Mouse (Mus musculus) forebrain, embryonic 15.5 days (tissue): Measurements from ENCODE around the gene Ptpn3. TPM values are rescaled to one million over a fixed set of nuclear protein-coding genes. Genes with fewer than 3 reads are reported as not detected.

Experiments used
- ATAC-seq: fragments of 200-750 bp; cut with Nextera tagmentation; replicated peaks from 2 replicates; pipeline ENCODE4 v1.8.0; 2017; ENCODE audit warnings: mild to moderate bottlenecking, moderate TSS enrichment, moderate library complexity
- H3K27ac ChIP-seq: fragments of 300-500 bp; sonication (generic); replicated peaks from 2 replicates; pipeline ENCODE4 v1.5.1; 2015; ENCODE audit warnings: mild to moderate bottlenecking, inconsistent platforms
- H3K27me3 ChIP-seq: fragments of 300-500 bp; sonication (generic); 2 replicates; pipeline ENCODE4 v1.6.1; 2015; ENCODE audit warnings: inconsistent platforms
- H3K36me3 ChIP-seq: fragments of 300-500 bp; sonication (generic); 2 replicates; pipeline ENCODE4 v1.6.1; 2015; ENCODE audit warnings: mild to moderate bottlenecking, inconsistent platforms
- H3K4me1 ChIP-seq: fragments of 300-500 bp; sonication (generic); 2 replicates; pipeline ENCODE4 v1.6.1; 2015; ENCODE audit warnings: inconsistent platforms
- H3K4me2 ChIP-seq: fragments of 300-500 bp; sonication (generic); replicated peaks from 2 replicates; pipeline ENCODE4 v1.6.1; 2015; ENCODE audit warnings: mild to moderate bottlenecking, inconsistent platforms
- H3K4me3 ChIP-seq: fragments of 300-500 bp; sonication (generic); 2 replicates; pipeline ENCODE4 v1.5.1; 2015; ENCODE audit warnings: mild to moderate bottlenecking, inconsistent platforms
- H3K9ac ChIP-seq: fragments of 300-500 bp; sonication (generic); replicated peaks from 2 replicates; pipeline ENCODE4 v1.6.1; 2015; ENCODE audit warnings: mild to moderate bottlenecking, inconsistent platforms
- H3K9me3 ChIP-seq: fragments of 300-500 bp; sonication (generic); 2 replicates; pipeline ENCODE4 v1.6.1; 2016; ENCODE audit warnings: inconsistent platforms
- WGBS: fragments of 180-500 bp; shearing (Covaris S2); methylation state at CpG from one replicate; pipeline ENCODE4 v1.1.7; 2015; ENCODE audit warnings: mixed read lengths; 5-methylcytosine and 5-hydroxymethylcytosine counted together
- polyA plus RNA-seq: library from polyadenylated mRNA; unstranded; fragments of >200 nt; fragmentation: Nextera tagmentation; extraction: Ambion mirVana; gene quantifications from 2 replicates; pipeline ENCODE4 v1.2.1, GENCODE M21; 2015

Ptpn3 gene
- 1.3 and 1.5 TPM in 2 replicates for polyA plus RNA-seq

DNA sequence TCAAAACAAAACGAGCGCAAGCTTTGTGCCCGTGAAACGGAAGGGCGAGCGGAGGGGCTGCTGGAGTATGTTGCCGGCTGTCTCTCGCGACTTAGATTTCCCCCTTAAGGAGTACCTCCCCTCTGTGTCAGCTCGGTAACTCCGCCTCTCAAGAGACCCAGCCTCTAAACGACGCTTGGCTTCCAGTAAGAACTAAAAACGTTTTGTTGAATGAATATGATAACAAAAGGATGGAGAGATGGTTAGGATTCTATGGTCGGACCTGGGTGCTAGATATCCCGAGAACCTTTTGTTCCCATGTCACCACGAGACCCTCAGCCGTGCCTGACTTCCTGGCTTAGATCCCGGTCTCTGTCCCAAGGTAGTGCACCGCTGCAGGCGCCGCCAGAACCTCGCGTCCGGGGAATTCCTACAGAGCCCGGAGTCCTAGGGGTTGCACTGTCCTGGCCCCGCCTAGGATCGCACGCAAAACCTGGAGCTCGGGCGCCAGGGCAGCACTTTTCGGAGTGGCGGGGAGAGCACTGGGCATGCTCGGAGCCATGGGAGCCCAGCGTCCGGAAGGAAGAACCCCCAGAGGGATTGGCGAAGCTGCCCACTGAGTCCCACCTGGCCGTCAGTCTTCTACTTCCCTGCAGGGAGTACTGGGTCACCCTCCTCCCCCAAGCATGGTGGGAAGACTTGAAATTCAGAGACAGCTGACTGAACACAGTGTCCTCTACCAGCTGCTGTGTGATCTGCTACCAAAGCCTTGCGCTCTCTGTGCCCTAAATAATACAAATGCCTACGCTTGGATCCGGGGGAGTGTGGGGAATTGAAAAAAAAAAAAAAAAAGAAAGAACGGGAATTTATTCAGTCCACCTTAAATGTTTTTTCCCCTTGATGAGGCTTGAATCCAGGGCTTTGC, at the start of gene Ptpn3:
Gene Ptpn3, minus strand, starts transcription at position 428 of the 904 bp plus-strand sequence.
- H3K9me3 ChIP-seq: no peaks in the 10 kb centered on the region
- ATAC-seq: peak; percentile 90
- no peaks in the 10 kb centered on the region for H3K36me3 ChIP-seq
- peak within 1 kb of the TSS; percentile 66 for H3K9ac ChIP-seq
- peak within 1 kb of the TSS; percentile 98 for H3K4me2 ChIP-seq
- H3K27ac ChIP-seq: peak within 1 kb of the TSS; percentile 79
- H3K4me3 ChIP-seq: peak within 1 kb of the TSS; percentile 68
- peaks cover 40% of the 10 kb centered on the region; the same call in 1 of the 2 replicates for H3K27me3 ChIP-seq
- peaks cover 33% of the 10 kb centered on the region for H3K4me1 ChIP-seq
- under 1% methylated on average over 42 of the region's 42 CpGs for WGBS

DNA sequence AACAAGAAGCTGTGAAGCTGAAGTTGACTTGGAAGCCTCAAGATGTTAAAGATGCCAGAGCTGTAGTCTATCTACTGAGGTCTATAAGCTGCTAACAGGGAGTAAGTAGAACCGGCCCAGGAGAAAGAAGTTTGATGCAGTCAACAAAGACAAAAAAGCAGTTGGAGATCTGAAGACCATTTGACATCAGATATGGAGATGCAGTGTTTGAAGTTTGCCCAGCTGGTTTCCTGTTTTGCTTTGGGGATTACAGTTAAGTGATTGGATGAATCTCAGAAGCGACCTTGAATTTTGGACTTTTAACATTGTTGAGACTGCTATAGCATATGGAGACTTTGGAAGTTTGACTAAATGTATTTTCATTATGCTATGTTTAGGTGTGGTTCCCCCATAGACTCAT, 48.9 kb upstream of the Ptpn3 start:
- 97% methylated on average over 2 of the region's 2 CpGs for WGBS
- ATAC-seq: no peak
- no peak overlapping the region for H3K4me2 ChIP-seq

DNA sequence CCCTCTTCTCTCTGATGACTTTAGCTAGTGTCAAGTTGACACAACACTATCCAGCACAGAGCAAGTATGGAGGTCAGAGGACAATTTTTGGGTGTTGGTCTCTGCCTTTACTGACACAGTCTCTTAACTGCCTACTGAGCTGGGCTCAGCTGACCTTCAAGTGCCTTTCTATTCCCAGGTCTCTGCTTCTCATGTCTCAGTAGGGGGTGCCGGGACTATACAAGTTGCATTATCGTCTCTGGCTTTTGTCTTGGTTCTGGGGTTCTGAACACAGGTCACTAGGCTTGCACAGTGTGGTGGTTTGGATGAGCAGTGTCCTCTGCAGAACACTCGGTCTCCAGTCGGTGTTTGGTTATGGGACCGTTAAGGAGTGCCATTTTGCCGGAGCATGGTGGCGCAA, 42.4 kb upstream of the Ptpn3 start:
- no peak overlapping the region for H3K4me3 ChIP-seq
- 91% methylated on average over 7 of the region's 7 CpGs for WGBS
- ATAC-seq: no peak
- no peak overlapping the region for H3K4me2 ChIP-seq
- no peaks in the 10 kb centered on the region for H3K27me3 ChIP-seq
- H3K4me1 ChIP-seq: no peaks in the 10 kb centered on the region
- no peak overlapping the region for H3K9ac ChIP-seq
- no peak overlapping the region for H3K27ac ChIP-seq
- H3K36me3 ChIP-seq: no peaks in the 10 kb centered on the region
- no peaks in the 10 kb centered on the region for H3K9me3 ChIP-seq

More for the DNA sequence above, 48.9 kb upstream of the Ptpn3 start:
- no peaks in the 10 kb centered on the region for H3K4me1 ChIP-seq
- H3K27me3 ChIP-seq: no peaks in the 10 kb centered on the region
- no peak overlapping the region for H3K4me3 ChIP-seq
- no peaks in the 10 kb centered on the region for H3K36me3 ChIP-seq
- no peaks in the 10 kb centered on the region for H3K9me3 ChIP-seq
- H3K27ac ChIP-seq: no peak overlapping the region
- H3K9ac ChIP-seq: no peak overlapping the region

DNA sequence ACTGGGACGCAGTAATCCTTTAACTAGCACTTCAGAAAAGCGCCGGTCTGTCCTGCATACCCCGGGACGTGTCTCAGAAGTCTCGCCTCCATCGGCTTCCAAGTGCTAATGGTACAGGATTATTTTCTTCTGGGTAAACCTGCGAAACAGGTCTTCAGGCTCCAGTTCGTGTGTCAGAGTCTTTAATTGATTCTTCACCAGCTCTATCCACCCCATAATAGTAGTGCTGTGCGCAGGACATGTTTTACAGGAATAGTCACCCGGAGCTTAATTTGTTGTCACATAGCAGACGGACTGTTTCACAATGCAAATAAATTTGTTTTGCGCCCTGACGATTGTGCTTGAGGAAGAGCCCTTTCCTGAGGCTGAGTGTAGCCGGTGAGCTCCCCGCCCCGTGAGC, 37.3 kb upstream of the Ptpn3 start:
- 90% methylated on average over 17 of the region's 17 CpGs for WGBS
- no peak overlapping the region for H3K9ac ChIP-seq
- ATAC-seq: no peak

DNA sequence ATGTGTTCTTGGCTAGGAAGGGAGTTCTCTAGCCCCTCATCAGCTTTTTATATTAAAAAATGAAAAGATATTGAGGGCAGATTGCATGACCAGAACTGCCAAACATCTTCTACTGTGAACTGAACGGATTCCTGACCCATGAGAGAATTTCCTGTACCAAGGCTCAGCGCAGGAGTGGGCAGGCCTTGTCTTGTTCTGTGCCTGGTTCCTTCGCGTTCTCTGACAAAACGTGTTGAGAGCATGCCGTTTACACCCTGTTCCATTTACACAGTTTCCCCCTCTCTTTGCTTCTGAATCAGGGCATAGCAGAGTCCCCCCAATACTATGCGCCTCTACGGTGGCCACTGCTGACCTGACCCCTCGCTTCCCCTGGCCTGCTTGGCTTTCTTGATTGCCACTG, 36.4 kb upstream of the Ptpn3 start:
- Histone ChIP-seq H3K36me3 (no peaks in the 10 kb centered on the region), H3K9me3 (no peaks in the 10 kb centered on the region), H3K4me2 (no peak overlapping the region), H3K4me1 (no peaks in the 10 kb centered on the region), H3K27me3 (no peaks in the 10 kb centered on the region), H3K9ac (no peak overlapping the region), H3K27ac (no peak overlapping the region), H3K4me3 (no peak overlapping the region)
- no peak for ATAC-seq
- 91% methylated on average over 9 of the region's 9 CpGs for WGBS

More for the DNA sequence above, 37.3 kb upstream of the Ptpn3 start:
- no peaks in the 10 kb centered on the region for H3K36me3 ChIP-seq
- no peaks in the 10 kb centered on the region for H3K27me3 ChIP-seq
- no peak overlapping the region for H3K4me2 ChIP-seq
- no peak overlapping the region for H3K4me3 ChIP-seq
- H3K27ac ChIP-seq: no peak overlapping the region
- H3K4me1 ChIP-seq: no peaks in the 10 kb centered on the region
- no peaks in the 10 kb centered on the region for H3K9me3 ChIP-seq

DNA sequence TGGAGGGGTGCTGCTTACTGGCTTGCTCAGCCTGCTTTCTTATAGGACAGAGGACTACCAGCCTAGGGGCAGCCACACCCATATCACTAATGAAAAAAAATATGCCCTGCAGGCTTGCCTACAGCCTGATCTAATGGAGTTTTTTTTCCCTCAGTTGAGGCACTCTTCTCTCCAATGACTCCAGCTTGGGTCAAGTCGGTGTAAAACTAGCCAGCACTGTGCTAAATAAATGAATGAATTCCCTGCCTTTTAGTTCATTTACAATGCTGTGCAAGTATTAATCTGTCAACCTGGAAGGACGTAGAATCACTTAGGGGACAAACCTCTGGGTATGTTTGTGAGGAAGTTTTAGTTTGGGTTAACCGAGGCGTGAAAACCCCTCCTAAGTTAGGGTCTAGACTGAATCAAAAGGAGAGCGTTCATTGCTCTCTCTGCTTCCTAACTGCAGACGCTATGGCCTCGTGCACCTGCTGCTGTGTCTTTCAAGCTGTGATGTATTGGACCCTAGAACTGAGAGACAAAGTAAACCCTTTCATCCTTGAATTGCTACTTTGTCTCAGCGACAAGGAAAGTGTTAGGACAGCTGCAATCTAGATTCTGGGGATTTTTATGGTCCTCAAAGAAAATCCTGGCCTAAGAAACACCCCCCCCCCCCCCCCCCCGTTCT, 33.5 kb upstream of the Ptpn3 start:
- 32% methylated on average over 9 of the region's 9 CpGs for WGBS
- Histone ChIP-seq H3K4me3 (no peak overlapping the region), H3K4me2 (no peak overlapping the region), H3K27ac (no peak overlapping the region), H3K9ac (no peak overlapping the region), H3K9me3 (no peaks in the 10 kb centered on the region), H3K27me3 (no peaks in the 10 kb centered on the region), H3K4me1 (no peaks in the 10 kb centered on the region), H3K36me3 (no peaks in the 10 kb centered on the region)
- ATAC-seq: no peak

DNA sequence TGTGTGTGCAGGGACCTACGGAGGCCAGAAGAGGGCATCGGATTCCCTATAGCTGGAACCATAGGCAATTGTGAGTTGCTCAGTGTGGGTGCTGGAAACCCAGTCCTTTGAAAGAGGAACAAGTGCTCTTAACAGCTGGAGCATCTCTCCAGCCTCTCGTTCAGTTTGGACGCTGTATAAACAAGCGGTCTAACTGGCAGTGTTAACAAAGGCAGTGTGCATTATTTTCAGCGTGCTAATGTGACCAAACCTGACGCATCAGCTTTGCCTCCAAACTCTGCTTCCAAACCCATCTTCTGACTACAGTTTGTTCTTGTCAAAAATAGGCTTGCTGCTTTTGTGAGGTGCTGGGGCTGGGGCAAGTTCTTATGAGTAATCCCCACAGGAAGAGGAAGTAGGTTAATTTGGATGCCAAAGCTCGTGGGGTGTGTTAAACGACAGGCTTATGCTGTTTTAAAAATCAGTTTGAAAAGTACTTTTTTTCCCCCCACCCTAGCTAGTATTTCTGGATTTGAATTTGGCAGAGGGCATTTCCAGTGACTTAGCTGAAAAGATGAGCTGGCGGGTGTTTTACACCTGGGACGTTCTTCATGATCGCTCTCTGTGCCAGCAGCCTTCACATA, 32.4 kb upstream of the Ptpn3 start:
- Histone ChIP-seq H3K27ac (no peak overlapping the region), H3K36me3 (no peaks in the 10 kb centered on the region), H3K4me2 (no peak overlapping the region), H3K9ac (no peak overlapping the region), H3K27me3 (no peaks in the 10 kb centered on the region), H3K4me3 (no peak overlapping the region), H3K4me1 (no peaks in the 10 kb centered on the region), H3K9me3 (no peaks in the 10 kb centered on the region)
- WGBS: 90% methylated on average over 12 of the region's 12 CpGs
- ATAC-seq: no peak

DNA sequence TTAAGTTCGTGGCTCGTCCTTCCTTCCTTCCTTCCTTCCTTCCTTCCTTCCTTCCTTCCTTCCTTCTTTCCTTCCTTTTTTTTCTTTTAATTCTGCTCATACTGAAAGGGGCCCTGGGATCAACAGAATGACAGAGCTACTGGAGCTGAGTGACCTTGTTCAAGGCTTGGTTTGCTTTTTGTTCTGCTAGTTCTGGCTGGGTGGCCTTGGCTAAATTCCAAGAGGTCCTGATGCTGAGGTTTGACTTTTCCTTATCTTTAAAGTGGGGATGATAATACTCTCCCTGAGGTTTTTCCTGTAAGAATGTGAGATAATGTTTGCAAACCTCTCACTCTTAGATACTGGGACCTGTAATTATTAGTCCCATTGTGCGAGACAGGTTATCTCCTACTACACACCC, 30.9 kb upstream of the Ptpn3 start:
- Histone ChIP-seq H3K27ac (no peak overlapping the region), H3K36me3 (no peaks in the 10 kb centered on the region), H3K9me3 (no peaks in the 10 kb centered on the region), H3K4me1 (no peaks in the 10 kb centered on the region), H3K4me3 (no peak overlapping the region), H3K27me3 (no peaks in the 10 kb centered on the region), H3K4me2 (no peak overlapping the region), H3K9ac (no peak overlapping the region)
- WGBS: 91% methylated on average over 3 of the region's 3 CpGs
- no peak for ATAC-seq

DNA sequence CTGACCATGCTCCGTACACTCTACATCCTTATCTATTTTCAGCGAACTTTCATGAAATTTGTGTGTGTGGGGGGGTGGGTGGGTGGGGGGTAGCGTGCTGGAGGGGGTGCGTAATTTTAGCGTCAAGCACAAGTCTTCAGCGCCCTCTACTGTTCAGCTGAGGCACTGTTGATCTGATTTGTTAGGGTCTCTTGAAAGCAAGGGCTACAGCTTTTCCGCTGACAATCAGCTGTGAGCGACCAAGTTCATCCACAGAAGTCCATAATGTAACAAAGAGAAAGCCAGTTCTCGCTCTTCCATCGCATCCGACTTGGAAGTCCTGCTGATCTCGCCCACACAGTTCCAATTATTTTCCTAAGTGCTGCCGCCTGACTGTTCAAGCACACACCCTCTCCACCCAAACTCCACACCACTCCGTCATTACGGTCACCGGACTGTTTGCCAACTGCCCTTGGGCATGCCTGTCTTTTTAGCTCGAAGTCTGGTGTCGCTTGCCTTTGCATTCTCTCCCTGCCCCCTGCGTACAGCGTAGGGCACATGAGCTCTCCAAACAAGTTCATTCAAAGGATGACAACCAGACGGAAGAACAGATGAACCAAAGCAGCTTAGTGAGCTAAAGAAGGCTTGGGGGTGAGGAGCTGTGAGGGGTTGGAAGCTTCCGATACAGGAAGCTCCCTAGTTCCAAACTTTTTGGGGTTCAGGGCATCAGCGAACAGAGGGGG, 19.1 kb upstream of the Ptpn3 start:
- H3K9ac ChIP-seq: no peak overlapping the region
- H3K4me1 ChIP-seq: peaks cover 8% of the 10 kb centered on the region; the same call in 1 of the 2 replicates
- H3K27ac ChIP-seq: no peak overlapping the region
- H3K9me3 ChIP-seq: no peaks in the 10 kb centered on the region
- WGBS: 38% methylated on average over 23 of the region's 23 CpGs
- ATAC-seq: 0 out of 2 replicates have a peak, but pooled peaks have one; percentile 41
- no peak overlapping the region for H3K4me3 ChIP-seq
- no peaks in the 10 kb centered on the region for H3K27me3 ChIP-seq
- no peak overlapping the region for H3K4me2 ChIP-seq
- H3K36me3 ChIP-seq: no peaks in the 10 kb centered on the region

DNA sequence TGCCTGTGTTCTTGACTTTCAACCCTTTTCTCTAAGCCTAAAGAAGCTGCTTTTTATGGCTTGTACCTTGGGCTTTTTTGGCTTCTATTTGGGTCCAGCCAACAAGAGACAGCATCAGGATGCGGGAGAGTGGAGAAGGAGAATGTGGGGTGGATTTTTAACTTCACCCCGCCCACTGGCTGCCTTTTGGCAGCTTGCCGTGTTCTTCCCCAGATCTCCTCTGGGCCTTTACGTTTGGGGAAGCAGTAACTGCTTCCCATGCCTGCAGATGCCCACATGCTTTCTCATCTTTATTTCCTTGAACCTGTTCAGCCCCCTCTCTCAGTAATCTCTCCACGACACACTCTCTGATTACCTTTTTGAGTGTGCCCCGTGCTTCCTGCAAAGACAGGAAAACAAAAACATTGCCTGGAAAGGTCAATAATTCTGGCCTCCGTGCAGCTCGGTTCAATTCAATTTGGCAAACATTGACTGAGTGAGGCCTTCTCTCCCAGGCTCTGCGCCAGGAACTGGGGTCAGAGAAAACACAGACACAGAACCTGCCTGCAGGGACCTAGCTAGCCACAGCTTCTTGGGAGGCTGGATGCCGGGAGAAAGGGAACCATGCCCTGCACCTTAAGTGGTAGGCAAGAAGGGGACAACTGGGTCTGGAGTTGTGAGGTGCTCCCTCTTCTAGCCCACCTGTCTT, 17.0 kb upstream of the Ptpn3 start:
- Histone ChIP-seq H3K4me2 (no peak overlapping the region), H3K9me3 (no peaks in the 10 kb centered on the region), H3K4me1 (peaks cover 8% of the 10 kb centered on the region; the same call in 1 of the 2 replicates), H3K36me3 (no peaks in the 10 kb centered on the region), H3K9ac (no peak overlapping the region), H3K27ac (no peak overlapping the region), H3K4me3 (no peak overlapping the region), H3K27me3 (no peaks in the 10 kb centered on the region)
- no peak for ATAC-seq
- 32% methylated on average over 10 of the region's 10 CpGs for WGBS
